Mouse (Mus musculus) mesoderm, embryonic 11.5 days (tissue): Measurements from ENCODE around the gene Prkch.
A peak's percentile ranks its signal among the peaks of the same experiment; 100 is the strongest.

Experiments used
- DNase-seq: peaks from one replicate; pipeline ENCODE4 v3.0.0-alpha.2; 2012; ENCODE audit warnings: low read depth, low spot score

The Prkch gene

DNA sequence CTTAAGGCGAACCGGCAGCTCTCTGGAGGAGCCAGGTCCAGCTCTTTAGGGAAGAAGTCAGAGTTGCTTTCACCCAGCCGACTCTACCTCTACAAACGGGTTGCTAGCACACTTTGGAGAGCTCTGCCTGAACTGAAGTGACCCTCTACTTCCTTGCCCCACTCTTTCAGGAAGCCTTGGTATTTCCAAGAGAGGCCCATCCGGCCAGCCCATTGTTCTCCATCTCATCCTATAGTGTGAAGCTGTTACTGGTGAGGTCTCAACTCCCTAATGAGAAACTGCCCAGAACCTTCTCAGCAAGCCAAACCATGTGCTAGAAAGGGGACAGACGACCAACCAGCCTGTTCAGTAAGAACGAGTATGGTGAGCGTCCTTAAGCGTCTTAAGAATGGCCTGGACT lies 1.3 kb upstream of the Prkch start:
- no peak for DNase-seq

GRCm38 (mm10) chr12:73583813-73584609 lies 585 bp upstream of the Prkch start:
- no peak for DNase-seq

GRCm38 (mm10) chr12:73585241-73585801 lies 725 bp downstream of the Prkch start:
- DNase-seq, result no peak

DNA sequence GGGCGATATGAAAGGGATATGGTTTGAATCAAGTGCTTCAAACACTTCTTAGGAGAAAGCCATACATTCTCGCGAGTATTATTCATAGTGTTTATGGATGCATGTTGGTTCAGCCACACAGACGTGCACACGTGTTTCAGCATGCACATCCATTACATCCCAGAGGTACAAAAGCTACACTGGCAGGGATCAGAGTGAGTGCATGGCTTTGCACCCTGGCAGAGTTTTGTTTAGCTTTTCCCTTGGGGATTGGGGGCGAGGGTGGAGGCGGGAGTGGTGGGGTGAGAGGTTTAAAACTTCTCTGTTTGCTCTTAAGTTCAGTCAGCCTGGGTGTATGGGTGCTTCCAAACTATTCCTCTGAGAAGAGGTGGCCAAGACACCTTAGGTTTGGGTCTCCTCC lies 1.3 kb downstream of the Prkch start:
- no peak for DNase-seq

DNA sequence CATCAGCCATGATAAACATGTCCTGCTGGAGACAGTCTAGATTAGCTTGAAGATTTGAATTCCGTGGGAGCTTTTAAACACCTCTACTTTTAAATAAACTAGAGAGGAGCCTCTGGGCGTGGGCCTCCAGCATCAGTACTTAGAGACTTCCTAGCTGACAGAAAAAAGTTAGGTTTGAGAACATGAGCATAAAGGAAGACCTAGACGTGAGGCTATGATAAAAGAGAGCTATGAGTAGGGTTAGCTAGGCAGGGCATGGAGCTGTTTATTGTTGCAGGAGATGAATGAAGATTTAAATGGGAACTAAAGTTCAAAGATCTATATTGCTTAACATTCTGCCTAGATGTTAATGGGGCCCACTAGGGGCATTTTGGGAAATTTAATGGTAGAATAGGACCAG lies 2.7 kb downstream of the Prkch start:
- DNase-seq, result no peak

DNA sequence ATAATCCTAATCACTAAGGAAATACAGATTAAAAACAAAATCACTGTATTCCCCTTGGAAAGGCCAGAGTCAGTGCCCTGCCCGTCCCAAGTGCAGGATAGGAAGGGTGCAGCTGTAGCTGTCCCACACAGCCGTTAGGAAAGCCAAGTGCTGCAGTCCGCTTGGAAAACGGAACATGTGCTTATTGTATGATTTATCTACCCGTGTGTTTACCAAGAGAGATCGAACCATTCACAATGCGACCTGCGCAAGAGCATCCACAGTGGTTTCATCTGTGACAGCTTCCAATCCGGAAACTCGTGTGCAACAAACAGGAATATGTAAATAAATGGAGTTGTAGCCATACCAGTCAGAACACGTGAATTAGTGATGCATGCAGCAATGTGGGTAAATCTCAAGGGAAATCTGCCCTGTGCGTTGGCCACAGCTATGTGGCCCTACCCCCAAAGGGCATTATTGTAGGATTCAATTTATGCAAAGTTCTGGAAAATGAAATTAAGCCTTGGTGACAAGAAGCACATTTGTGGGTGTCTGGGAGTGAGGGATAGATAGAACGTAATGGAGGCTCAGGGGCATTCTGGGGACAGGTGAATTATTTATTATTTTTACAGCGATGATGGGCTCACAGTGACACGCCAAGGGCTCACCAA lies 6.2 kb downstream of the Prkch start:
- no peak for DNase-seq

GRCm38 (mm10) chr12:73591625-73592024 lies 7.0 kb downstream of the Prkch start:
- DNase-seq, result no peak

DNA sequence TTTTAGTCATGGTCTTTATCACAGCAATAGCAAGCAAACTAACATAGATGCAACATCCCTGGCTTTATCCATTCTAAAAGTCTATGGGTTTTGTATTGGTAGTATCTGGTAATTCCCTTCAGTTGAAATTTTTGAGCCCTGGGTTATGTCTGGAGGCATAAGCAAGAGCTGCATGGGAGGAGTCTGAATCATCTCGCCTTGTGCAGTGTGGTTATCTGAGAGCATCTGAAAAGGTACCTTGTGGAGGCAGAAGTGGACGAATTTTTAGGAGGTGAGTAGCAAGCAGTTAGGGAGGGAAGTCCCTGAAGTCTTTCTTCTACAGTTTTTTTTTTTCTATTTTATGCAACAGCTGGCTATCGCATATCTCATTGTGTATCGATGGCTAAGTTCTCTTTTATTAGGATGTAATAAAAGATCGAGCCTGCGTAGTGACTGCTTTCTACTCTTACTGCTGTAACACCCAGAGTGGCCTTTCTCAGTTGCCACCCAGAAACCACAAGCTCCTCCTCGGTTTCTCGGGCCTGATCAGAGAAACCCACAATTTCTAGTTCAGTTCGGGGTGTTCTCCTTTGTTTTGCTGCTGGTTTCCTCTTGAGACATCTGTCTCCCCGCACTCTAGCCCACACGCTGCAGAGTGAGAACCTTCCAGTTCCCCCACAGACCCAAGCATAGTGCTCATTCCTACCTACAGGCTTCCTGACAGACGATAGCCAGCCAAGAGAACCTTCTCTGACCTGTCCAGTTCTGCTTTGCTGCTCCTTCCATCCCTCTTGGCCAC lies 8.6 kb downstream of the Prkch start:
- DNase-seq, result no peak

DNA sequence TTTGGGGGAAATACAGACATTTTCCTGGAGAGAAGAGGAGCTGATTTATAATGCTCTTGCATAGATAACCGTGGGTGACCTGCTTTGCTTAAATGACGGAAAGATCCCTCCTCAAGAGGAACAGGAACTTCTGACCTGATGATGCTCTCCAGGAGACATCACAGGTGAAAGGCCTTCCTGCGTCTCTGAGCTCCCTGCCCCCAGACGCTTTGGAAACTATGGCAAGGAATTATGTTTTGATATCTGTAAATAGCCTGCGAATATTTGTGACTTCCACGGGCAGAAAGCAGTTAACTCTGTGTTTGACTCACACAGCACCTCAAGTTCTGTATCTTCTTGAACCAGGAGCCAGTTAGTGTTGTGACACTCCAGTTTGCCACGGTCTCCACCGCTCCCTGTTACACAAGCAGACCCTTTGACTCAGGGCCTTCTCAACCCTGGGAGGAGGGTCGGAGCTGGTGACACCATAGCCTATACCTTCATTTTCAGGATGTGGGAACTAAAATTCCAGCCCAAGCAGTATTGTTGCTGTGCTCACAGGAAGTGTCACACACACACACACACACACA lies 9.7 kb downstream of the Prkch start:
- DNase-seq, result no peak

DNA sequence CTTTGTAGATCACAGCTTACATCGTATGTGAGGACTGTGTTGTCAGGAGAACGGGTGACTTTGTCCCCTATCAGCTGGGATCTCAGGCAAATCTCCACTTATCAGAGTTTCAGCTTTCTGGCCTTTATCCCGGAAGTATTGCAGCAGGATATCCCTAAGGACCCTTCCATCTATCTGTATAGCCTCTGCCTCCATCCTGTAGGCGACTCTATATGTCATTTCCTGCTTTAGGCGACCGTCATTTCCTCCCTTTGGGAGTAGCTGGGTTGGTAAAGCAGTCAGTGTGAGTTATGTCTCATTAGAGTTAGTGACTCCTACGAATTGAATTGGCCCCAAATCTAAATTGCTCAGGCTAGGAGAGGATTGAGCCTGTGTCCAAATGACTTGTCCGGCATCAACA lies 10.6 kb downstream of the Prkch start:
- DNase-seq, result no peak

- DNase-seq, result no peak
These were observed 13.6 kb downstream of the Prkch start for GRCm38 (mm10) chr12:73598241-73598640.

DNA sequence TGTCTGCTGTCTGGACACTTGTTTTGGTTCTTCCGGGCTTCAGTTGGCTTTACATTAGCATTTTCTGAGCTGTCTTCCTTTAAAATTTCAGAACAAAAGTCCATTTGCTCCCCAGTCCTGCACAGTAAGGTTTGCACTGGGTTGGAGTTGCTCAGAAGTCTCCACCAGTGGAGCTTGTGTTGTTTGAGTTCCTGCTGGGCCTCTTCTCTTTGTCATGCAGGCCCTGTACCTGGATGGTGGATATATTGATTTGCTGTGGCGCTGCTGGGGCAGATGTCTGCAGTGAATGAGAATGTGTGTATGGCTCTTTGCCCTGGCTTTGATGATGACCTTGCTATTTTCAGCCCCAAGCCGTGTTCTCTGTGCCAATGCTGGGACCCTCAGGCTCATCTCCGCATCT lies 15.9 kb downstream of the Prkch start:
- DNase-seq, result no peak

DNA sequence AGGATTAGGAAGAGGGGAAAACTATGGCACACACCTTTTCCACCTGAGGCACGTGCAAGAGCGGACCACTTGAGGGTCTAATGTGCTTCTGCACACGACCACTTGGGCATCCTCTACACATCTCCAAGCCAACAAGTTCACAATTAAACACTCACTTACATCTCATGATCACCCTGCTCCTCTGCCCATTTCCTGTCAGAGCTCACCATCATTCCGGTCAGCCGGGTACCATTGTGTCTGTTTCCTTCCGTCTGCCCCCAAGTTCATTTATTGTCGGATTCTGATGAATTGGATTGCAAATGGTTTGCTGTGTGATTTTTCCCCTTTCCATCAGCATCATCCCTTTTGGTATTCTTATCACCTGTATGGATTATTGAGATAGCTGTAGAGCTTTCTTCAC lies 18.4 kb downstream of the Prkch start:
- DNase-seq, result no peak

DNA sequence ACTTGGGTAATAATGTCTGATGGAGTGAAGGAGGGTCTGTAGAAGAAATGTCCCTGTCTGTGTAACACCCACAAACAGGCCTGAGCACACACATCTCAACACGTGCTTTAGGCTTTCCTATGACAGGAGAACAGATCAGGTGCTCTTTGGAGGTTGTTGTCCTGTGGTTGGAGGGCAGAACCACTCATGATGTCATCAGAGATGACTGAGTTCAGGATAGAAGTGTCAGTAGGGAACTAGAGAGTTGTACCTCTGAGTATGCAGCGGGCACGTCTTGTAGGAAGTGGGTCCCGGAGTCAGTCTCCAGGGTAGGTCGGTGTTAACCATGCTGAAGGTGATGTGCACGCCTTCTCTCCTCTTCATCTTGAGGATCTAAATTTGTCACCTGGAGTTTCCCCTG lies 19.1 kb downstream of the Prkch start:
- no peak for DNase-seq

DNA sequence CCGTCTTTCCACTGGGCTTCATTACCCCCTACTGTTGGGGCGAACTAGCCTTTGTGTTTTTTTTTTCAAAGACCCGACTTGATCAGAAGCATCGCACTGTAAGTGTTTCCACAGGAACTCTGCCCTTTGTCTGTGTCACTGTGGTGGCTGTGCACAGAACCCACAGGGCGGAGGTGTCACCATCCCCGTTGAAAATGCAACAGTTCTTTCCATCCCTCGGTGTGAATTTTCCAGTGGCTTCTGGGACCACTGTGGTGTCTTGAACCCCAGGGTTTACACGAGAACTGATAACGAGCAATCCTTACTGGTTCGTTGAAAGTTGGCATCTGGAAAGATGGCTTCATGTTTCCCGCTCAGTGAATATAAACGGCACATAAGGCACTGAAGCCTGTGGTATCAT lies 20.2 kb downstream of the Prkch start:
- no peak for DNase-seq

DNA sequence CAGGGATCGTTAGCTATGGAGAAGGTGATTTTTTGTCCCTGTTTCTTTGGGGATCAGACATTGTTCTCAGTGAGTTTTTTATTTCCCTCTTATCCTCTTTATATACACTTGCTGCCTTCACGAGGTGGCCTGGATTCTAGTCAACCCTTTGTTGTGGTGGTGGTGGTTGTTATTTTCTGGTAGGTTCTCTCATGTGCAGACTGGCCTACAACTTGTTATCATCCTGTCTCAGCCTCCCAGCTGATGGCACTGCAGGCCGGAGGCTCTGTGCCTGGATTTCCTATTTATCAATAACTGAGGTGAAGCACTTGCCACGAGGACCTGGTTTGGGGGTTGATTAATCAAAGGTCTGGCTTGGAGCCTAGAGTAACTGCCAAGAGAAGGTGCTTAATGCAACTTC lies 20.6 kb downstream of the Prkch start:
- DNase-seq, result no peak

GRCm38 (mm10) chr12:73607381-73608064 lies 22.9 kb downstream of the Prkch start:
- peak; percentile 42 for DNase-seq

DNA sequence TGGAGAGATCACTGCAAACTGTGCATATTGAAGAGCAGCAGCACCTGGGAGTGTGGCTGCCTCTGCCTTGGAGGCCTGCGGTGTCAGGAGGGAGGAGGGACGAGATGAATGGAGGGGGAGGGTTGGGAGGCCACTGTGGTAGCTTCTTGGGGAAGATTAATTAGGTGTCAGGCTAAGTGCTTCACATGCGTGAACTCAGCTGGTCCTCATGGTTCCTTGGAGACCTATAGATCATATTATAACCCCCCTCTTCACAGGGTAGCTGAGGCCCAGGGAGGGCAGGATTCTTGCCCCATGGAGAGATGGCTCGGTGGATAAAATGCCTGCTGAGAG lies 23.4 kb downstream of the Prkch start:
- DNase-seq, result peak; percentile 87

DNA sequence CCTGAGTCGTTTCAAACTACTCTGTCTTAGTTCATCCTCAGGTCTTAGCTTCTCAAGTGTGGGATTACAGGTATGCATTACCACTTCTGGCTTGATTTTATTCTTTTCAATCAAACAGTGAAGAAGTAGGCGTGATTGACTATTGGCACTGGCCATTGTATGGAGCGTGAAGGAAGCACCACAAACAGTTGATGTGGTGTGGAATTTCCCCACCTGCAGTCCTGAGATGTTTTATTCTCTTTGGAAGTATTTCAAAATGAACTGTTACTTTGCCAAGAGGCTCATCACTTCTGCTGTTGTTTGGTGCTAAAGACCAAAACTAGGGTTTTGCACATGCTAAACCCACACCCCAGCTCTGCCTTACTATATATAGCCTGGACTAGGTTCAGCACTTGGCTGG lies 24.7 kb downstream of the Prkch start:
- DNase-seq, result no peak

DNA sequence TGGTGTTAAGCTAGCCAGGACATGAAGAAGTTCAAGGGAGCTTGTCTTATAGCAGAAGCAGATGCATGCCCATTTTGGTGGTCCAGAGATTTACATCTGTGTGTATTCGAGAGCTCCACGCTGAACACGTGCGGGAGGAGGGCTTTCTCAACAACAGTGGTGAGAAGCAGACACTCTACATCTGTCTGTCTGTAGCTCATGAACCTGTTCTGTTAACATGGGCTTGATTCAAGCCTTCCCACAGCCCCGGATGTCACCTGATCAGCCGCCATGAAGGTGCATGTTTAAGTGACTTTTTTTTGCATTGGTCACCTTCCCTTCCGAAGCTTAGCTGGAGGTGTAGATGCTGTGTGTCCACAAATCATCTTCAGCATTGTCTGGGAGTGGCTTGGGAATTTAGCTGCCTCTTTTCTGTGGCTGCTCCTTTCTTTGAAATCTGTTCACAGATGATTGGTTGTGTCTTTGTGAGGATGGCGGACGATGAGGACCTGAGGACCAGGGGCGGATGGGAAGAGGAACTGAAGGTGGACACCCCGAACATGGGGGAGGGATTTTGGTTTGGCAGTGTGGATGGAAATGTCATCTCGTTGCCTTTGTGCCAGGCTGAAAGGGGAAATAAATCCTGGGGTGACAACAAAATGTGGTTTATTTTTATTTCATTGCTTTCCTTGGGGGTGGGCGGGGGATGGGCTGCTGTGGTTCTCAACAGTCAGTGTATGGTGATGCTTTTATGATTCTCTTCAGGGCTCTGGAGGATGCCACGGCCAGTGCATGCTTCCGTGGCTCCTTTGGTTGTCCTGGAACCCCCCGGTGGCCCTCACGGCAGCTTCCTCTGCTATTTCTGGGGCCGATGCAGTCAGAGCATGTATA lies 25.3 kb downstream of the Prkch start:
- no peak for DNase-seq
